Mouse (Mus musculus): ENCODE measurements around the gene Cd3e.

- TF ChIP-seq CTCF (IDR thresholded peaks at IDR 0.05; ENCODE audit: insufficient read depth, low read depth, low read length) (no peak), POLR2A (IDR thresholded peaks at IDR 0.05; ENCODE audit: insufficient read depth, low read depth, low read length) (no peak)
Measured at GRCm38 (mm10) chr9:45041131-45041838, 31.9 kb upstream of the Cd3e start.

All from olfactory bulb, adult 2 months (tissue).